Mouse (Mus musculus) gastrocnemius, postnatal 4 days (tissue): ENCODE results near the gene Napa. TPM values are rescaled to one million over a fixed set of nuclear protein-coding genes. Genes with fewer than 3 reads are reported as not detected.

Experiments used
- total RNA-seq, 2 experiments: library from RNA; stranded (reverse); gene quantifications; 2 replicates each; pipeline ENCODE4 v1.2.3; 2021

The Napa gene
- total RNA-seq, 2 experiments from 2014 or later: 141 to 153 TPM

Other genes starting within 250 kb of the Napa start
- gene Crx, start 218.5 kb upstream of the Napa start, total RNA-seq: not detected
- gene Crxos, start 215.8 kb upstream of the Napa start, total RNA-seq: not detected
- 100 to 1,000 TPM; 440 to 541 TPM for gene Selenow, start 176.1 kb upstream of the Napa start, total RNA-seq
- gene Nop53, start 152.4 kb upstream of the Napa start, total RNA-seq: 100 to 1,000 TPM; 172 to 173 TPM
- 100 to 1,000 TPM; 160 to 194 TPM for gene Ehd2, start 130.9 kb upstream of the Napa start, total RNA-seq
- gene Bicra, start 50.5 kb upstream of the Napa start, total RNA-seq: 10 to 100 TPM; 12.1 to 12.6 TPM
- under 1 TPM in 1 of 2 experiments, not detected in 1; 0.05 TPM for gene Zfp541, start 36.6 kb upstream of the Napa start, total RNA-seq
- gene Kptn, start 21.4 kb downstream of the Napa start, total RNA-seq: 10 to 100 TPM; 11.7 to 13.9 TPM
- gene Slc8a2, start 31.4 kb downstream of the Napa start, total RNA-seq: 1 to 10 TPM in 1 of 2 experiments, under 1 TPM in 1; 0.54 to 1.1 TPM
- 10 to 100 TPM in 1 of 2 experiments, 1 to 10 TPM in 1; 9.5 to 11.7 TPM for gene Meis3, start 76.6 kb downstream of the Napa start, total RNA-seq
- 10 to 100 TPM in 1 of 2 experiments, 1 to 10 TPM in 1; 9.3 to 10.5 TPM for gene Dhx34, start 123.6 kb downstream of the Napa start, total RNA-seq
- under 1 TPM; 0.08 to 0.17 TPM for gene C5ar2, start 145.7 kb downstream of the Napa start, total RNA-seq
- 1 to 10 TPM; 6.1 to 8.8 TPM for gene C5ar1, start 161.1 kb downstream of the Napa start, total RNA-seq
- 10 to 100 TPM; 13.8 to 18.8 TPM for gene Inafm1, start 175.2 kb downstream of the Napa start, total RNA-seq
- 10 to 100 TPM; 45.5 to 59.0 TPM for gene Ccdc9, start 188.3 kb downstream of the Napa start, total RNA-seq
- gene Bbc3, start 209.9 kb downstream of the Napa start, total RNA-seq: 1 to 10 TPM; 9.1 to 9.7 TPM